Mouse (Mus musculus): ENCODE data around the gene Gm47289. TPM values are rescaled to one million over a fixed set of nuclear protein-coding genes. Genes with fewer than 3 reads are reported as not detected.

Gm47289 gene
- polyA plus RNA-seq, 1 experiment = not detected

DNA sequence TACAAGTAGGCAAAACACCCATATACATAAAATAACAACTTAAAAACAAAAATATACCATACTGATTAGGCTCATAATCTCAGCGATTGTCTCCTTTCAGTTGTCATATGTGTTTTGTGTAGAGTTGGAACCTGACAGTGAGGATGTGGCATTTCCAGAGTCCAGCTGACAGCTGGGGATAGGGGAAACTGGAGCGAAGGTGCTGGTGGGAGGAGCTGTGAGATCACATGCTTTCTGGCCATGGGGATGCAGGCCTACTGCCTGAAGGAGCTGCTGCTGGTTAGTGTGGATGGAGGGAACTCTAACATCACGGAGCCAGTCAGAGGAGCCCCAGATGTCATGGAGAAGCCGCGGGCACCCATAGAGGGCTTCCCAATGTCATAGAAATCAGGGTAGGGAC, 46.8 kb downstream of the Gm47289 start:
- 90% methylated on average over 5 of the region's 5 CpGs for WGBS
- Histone ChIP-seq H3K27ac (ENCODE audit: control insufficient read depth, insufficient read depth, low read length) (no peak overlapping the region), H3K27me3 (ENCODE audit: control insufficient read depth, insufficient read depth, low read length) (no peaks in the 10 kb centered on the region), H3K36me3 (ENCODE audit: control insufficient read depth, insufficient read depth, low read length) (no peaks in the 10 kb centered on the region), H3K4me1 (replicated peaks; ENCODE audit: control insufficient read depth, insufficient read depth, low read length) (no peaks in the 10 kb centered on the region), H3K4me3 (ENCODE audit: control insufficient read depth, insufficient read depth, low read length) (no peak overlapping the region)
- DNase-seq = no peak
- TF ChIP-seq CTCF (IDR thresholded peaks at IDR 0.05; ENCODE audit: borderline replicate concordance, control insufficient read depth, extremely low read depth, insufficient read depth, low read length, poor library complexity) (no peak), POLR2A (IDR thresholded peaks at IDR 0.05; ENCODE audit: control insufficient read depth, extremely low read depth, insufficient read depth, low read length, poor library complexity) (no peak)

DNA sequence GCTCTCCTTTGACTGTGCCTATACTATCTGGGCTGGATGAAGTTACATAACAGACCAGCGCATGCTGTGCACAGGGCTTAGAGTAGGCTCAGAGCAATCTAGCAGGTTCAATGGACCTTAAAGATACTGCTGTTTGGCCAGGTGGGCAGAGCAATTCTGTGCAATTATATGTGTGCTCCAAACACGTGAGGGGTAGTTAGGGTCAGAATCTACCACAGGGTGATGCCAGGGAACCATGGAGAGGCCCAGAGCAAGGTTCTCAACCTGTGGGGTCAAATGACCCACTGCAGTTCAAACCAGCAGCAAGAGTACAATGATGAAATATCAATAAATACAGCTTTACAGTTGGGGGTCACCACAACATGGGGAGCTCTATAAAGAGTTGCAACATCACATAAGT, 47.7 kb downstream of the Gm47289 start:
- H3K36me3 ChIP-seq (ENCODE audit: control insufficient read depth, insufficient read depth, low read length) = no peaks in the 10 kb centered on the region
- no peak overlapping the region for H3K27ac ChIP-seq (ENCODE audit: control insufficient read depth, insufficient read depth, low read length)
- H3K4me1 ChIP-seq (replicated peaks; ENCODE audit: control insufficient read depth, insufficient read depth, low read length) = no peaks in the 10 kb centered on the region
- no peak overlapping the region for H3K4me3 ChIP-seq (ENCODE audit: control insufficient read depth, insufficient read depth, low read length)
- DNase-seq = no peak
- 76% methylated on average over 2 of the region's 2 CpGs for WGBS
- TF ChIP-seq POLR2A (IDR thresholded peaks at IDR 0.05; ENCODE audit: control insufficient read depth, extremely low read depth, insufficient read depth, low read length, poor library complexity) (no peak), CTCF (IDR thresholded peaks at IDR 0.05; ENCODE audit: borderline replicate concordance, control insufficient read depth, extremely low read depth, insufficient read depth, low read length, poor library complexity) (no peak)
- H3K27me3 ChIP-seq (ENCODE audit: control insufficient read depth, insufficient read depth, low read length) = no peaks in the 10 kb centered on the region

DNA sequence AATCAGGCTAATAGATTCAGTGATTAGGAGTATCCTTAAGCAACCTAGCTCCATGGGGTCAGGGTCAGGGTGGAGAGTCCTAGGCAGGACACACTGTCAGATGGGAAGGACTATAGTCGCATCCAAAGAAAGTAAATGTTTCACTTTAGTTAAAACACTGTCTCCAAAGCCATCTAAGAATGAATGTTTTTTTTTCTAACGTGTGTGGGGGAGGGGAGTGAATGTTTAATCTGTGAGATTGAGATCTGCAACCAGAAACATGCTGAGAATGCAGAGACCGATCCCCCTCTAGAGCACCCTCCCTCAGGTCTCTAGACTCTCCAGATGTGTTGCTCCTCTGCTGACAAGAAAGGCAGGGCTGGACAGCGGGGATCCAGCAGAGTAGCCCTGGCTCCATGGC, 48.2 kb downstream of the Gm47289 start:
- Histone ChIP-seq H3K27me3 (ENCODE audit: control insufficient read depth, insufficient read depth, low read length) (no peaks in the 10 kb centered on the region), H3K4me1 (replicated peaks; ENCODE audit: control insufficient read depth, insufficient read depth, low read length) (no peaks in the 10 kb centered on the region), H3K27ac (ENCODE audit: control insufficient read depth, insufficient read depth, low read length) (no peak overlapping the region), H3K4me3 (ENCODE audit: control insufficient read depth, insufficient read depth, low read length) (no peak overlapping the region), H3K36me3 (ENCODE audit: control insufficient read depth, insufficient read depth, low read length) (no peaks in the 10 kb centered on the region)
- no peak for DNase-seq
- TF ChIP-seq CTCF (IDR thresholded peaks at IDR 0.05; ENCODE audit: borderline replicate concordance, control insufficient read depth, extremely low read depth, insufficient read depth, low read length, poor library complexity) (no peak), POLR2A (IDR thresholded peaks at IDR 0.05; ENCODE audit: control insufficient read depth, extremely low read depth, insufficient read depth, low read length, poor library complexity) (no peak)
- WGBS = 75% methylated on average over 4 of the region's 4 CpGs

DNA sequence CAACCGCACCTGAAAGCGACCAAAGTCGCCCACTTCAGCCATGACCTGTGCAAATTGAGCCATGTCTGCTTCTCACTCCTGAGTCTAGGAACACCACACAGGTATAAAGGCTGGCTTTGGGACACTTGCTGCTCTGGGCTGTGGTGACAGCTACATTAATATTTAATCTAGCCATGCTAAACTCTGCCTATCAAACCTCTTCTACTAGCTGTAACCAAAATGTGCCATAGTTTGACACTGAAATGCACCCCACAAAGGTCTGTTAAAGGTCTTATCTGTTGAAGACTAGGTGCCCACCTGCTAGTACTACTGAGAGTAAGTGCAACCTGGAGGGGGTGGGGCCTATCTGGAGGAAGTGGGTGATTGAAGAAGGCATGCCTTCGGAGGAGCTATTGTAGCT, 50.0 kb downstream of the Gm47289 start, which contains the start of gene Slc22a13:
Slc22a13 (minus strand) TSS at position 101 of the 400 bp plus-strand sequence.
- H3K4me1 ChIP-seq (replicated peaks; ENCODE audit: control insufficient read depth, insufficient read depth, low read length) = no peaks in the 10 kb centered on the region
- no peak within 1 kb of the TSS for H3K4me3 ChIP-seq (ENCODE audit: control insufficient read depth, insufficient read depth, low read length)
- TF ChIP-seq POLR2A (IDR thresholded peaks at IDR 0.05; ENCODE audit: control insufficient read depth, extremely low read depth, insufficient read depth, low read length, poor library complexity) = no peak
- TF ChIP-seq CTCF (IDR thresholded peaks at IDR 0.05; ENCODE audit: borderline replicate concordance, control insufficient read depth, extremely low read depth, insufficient read depth, low read length, poor library complexity) = no peak
- WGBS = 93% methylated on average over 4 of the region's 4 CpGs
- H3K27ac ChIP-seq (ENCODE audit: control insufficient read depth, insufficient read depth, low read length) = no peak within 1 kb of the TSS
- H3K36me3 ChIP-seq (ENCODE audit: control insufficient read depth, insufficient read depth, low read length) = no peaks in the 10 kb centered on the region
- H3K27me3 ChIP-seq (ENCODE audit: control insufficient read depth, insufficient read depth, low read length) = no peaks in the 10 kb centered on the region
- DNase-seq = no peak

Other genes with a start within 250 kb of the Gm47289 start
- 9.3 and 10.6 TPM in 2 replicates for gene Ctdspl, start 232.7 kb upstream of the Gm47289 start, polyA plus RNA-seq (2012; rRNA removed)
- gene Vill, start 106.4 kb upstream of the Gm47289 start, polyA plus RNA-seq (2012; rRNA removed) = 6.7 and 7.9 TPM in 2 replicates
- 17.7 and 22.7 TPM in 2 replicates for gene Plcd1, start 65.7 kb upstream of the Gm47289 start, polyA plus RNA-seq (2012; rRNA removed)
- 0.73 and 1.2 TPM in 2 replicates for gene Dlec1, start 56.7 kb upstream of the Gm47289 start, polyA plus RNA-seq (2012; rRNA removed)
- 10.2 and 16.1 TPM in 2 replicates for gene Acaa1b, start 2.1 kb upstream of the Gm47289 start, polyA plus RNA-seq (2012; rRNA removed)
- gene Slc22a13, start 49.9 kb downstream of the Gm47289 start, polyA plus RNA-seq (2012; rRNA removed) = 0.14 and 0.23 TPM in 2 replicates
- 24.5 and 25.3 TPM in 2 replicates for gene Oxsr1, start 163.3 kb downstream of the Gm47289 start, polyA plus RNA-seq (2012; rRNA removed)
- gene Acaa1a, start 180.5 kb downstream of the Gm47289 start, polyA plus RNA-seq (2012; rRNA removed) = 193 and 212 TPM in 2 replicates
- gene Myd88, start 182.2 kb downstream of the Gm47289 start, polyA plus RNA-seq (2012; rRNA removed) = 29.1 and 30.8 TPM in 2 replicates
- gene Xylb, start 198.2 kb downstream of the Gm47289 start, polyA plus RNA-seq (2012; rRNA removed) = 3.3 and 5.3 TPM in 2 replicates
- 0.16 and 0.17 TPM in 2 replicates for gene Slc22a14, start 206.4 kb downstream of the Gm47289 start, polyA plus RNA-seq (2012; rRNA removed)
- 7.7 and 8.3 TPM in 2 replicates for gene Acvr2b, start 243.0 kb downstream of the Gm47289 start, polyA plus RNA-seq (2012; rRNA removed)

All from thymus, adult 2 months (tissue).